Mouse (Mus musculus) cerebellum, adult 2 months (tissue): ENCODE measurements around the gene Shank2.

Source experiments
- CTCF ChIP-seq: fragments of 200-500 bp; IDR thresholded peaks from 2 replicates; pipeline ENCODE4 v1.5.1; 2011; ENCODE audit warnings: low read depth, mild to moderate bottlenecking, control low read depth, low read length, moderate library complexity, borderline replicate concordance; ENCODE audit not compliant: insufficient read depth
- POLR2A ChIP-seq: fragments of 200-500 bp; IDR thresholded peaks from 2 replicates; pipeline ENCODE4 v1.6.1; 2011; ENCODE audit warnings: low read length, control low read depth, borderline replicate concordance; ENCODE audit not compliant: insufficient read depth

DNA sequence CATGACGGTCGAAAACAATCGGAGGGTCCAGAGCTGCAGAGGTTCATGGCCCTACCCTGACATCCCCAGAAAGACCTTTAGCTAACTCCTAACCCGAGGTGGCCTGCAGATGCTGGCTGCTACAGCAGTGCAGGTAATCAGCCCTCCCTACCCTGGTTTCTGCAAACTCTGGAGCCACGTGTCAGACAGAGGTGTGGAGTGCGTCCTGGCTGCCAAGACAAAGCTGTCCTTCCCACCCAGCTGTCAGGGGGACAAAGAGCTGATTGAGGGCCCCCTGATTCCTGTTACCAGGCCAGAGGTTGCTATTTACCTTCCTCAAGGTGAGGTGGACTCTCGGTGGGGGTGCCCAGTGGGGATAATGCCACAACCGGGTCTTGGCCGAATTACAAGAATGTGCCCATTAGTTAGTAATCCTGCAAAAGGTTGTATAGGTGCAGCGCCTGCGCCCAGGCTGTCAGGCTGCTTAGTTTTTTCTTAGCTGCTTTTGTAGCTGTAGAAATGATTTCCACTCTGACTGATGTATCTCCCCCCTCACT lies 43.6 kb upstream of the Shank2 start:
- TF ChIP-seq CTCF (no peak), POLR2A (no peak)
